Mouse (Mus musculus) liver, adult 2 months (tissue): Measurements from ENCODE around the gene Aldh1a1.

Experiments
- CTCF ChIP-seq: fragments of 200-500 bp; IDR thresholded peaks from 2 replicates; pipeline ENCODE4 v1.5.1; 2011; ENCODE audit warnings: low read depth, low read length, control low read depth
- POLR2A ChIP-seq: fragments of 200-500 bp; IDR thresholded peaks from 2 replicates; pipeline ENCODE4 v1.6.1; 2011; ENCODE audit warnings: low read length, control low read depth; ENCODE audit not compliant: insufficient read depth; ENCODE audit errors: extremely low read depth

- no peak for TF ChIP-seq CTCF
- TF ChIP-seq POLR2A, result no peak
Measured at GRCm38 (mm10) chr19:20567039-20567438, 74.5 kb downstream of the Aldh1a1 start.
